Mouse (Mus musculus): ENCODE measurements around the gene Thra. TPM values are rescaled to one million over a fixed set of nuclear protein-coding genes. Genes with fewer than 3 reads are reported as not detected.
A peak's percentile ranks its signal among the peaks of the same experiment; 100 is the strongest.

Gene Thra
- polyA plus RNA-seq, 1 experiment from 2014 or later: 46.8 TPM

GRCm38 (mm10) chr11:98782651-98783235 is 42.3 kb downstream of the Thra start:
- H3K27me3 ChIP-seq (ENCODE audit: insufficient read depth, low read length): no peaks in the 10 kb centered on the region
- H3K4me3 ChIP-seq (ENCODE audit: low read depth, low read length): peak overlapping the region; percentile 28; the same call in 1 of the 2 replicates
- peak overlapping the region; percentile 44 for H3K9ac ChIP-seq
- TF ChIP-seq CTCF (IDR thresholded peaks at IDR 0.05; ENCODE audit: low read depth): no peak
- no peaks in the 10 kb centered on the region for H3K36me3 ChIP-seq (ENCODE audit: insufficient read depth)
- no peak for ATAC-seq (ENCODE audit: insufficient read depth)
- H3K4me2 ChIP-seq: peak overlapping the region; percentile 59
- H3K4me1 ChIP-seq (ENCODE audit: insufficient read depth): peaks cover 45% of the 10 kb centered on the region
- 5% methylated on average over 17 of the region's 17 CpGs for whole genome bisulfite sequencing
- peak; percentile 76 for DNase-seq
- peak overlapping the region; percentile 98 for H3K27ac ChIP-seq (ENCODE audit: low read depth)
- H3K9me3 ChIP-seq (ENCODE audit: low read depth, low read length): no peaks in the 10 kb centered on the region

- DNase-seq (peak; percentile 91), ATAC-seq (ENCODE audit: insufficient read depth) (peak; percentile 53)
- Histone ChIP-seq H3K4me1 (ENCODE audit: insufficient read depth) (peaks cover 45% of the 10 kb centered on the region), H3K27me3 (ENCODE audit: insufficient read depth, low read length) (no peaks in the 10 kb centered on the region), H3K36me3 (ENCODE audit: insufficient read depth) (no peaks in the 10 kb centered on the region), H3K4me3 (ENCODE audit: low read depth, low read length) (peak overlapping the region; percentile 28), H3K4me2 (peak overlapping the region; percentile 59), H3K9me3 (ENCODE audit: low read depth, low read length) (no peaks in the 10 kb centered on the region), H3K9ac (peak overlapping the region; percentile 44), H3K27ac (ENCODE audit: low read depth) (peak overlapping the region; percentile 98)
- TF ChIP-seq CTCF (IDR thresholded peaks at IDR 0.05; ENCODE audit: low read depth): no peak
- WGBS: under 1% methylated on average over 20 of the region's 20 CpGs
These were observed 42.8 kb downstream of the Thra start for GRCm38 (mm10) chr11:98783236-98783696.

GRCm38 (mm10) chr11:98784139-98784538 is 43.7 kb downstream of the Thra start:
- DNase-seq: no peak
- Histone ChIP-seq H3K4me3 (ENCODE audit: low read depth, low read length) (no peak overlapping the region), H3K27me3 (ENCODE audit: insufficient read depth, low read length) (no peaks in the 10 kb centered on the region), H3K27ac (ENCODE audit: low read depth) (peak overlapping the region; percentile 98), H3K36me3 (ENCODE audit: insufficient read depth) (no peaks in the 10 kb centered on the region), H3K4me1 (ENCODE audit: insufficient read depth) (peaks cover 45% of the 10 kb centered on the region), H3K4me2 (no peak overlapping the region), H3K9me3 (ENCODE audit: low read depth, low read length) (no peaks in the 10 kb centered on the region), H3K9ac (no peak overlapping the region)
- TF ChIP-seq CTCF (IDR thresholded peaks at IDR 0.05; ENCODE audit: low read depth): no peak
- 59% methylated on average over 4 of the region's 4 CpGs for WGBS
- no peak for ATAC-seq (ENCODE audit: insufficient read depth)

GRCm38 (mm10) chr11:98785214-98785613 is 44.8 kb downstream of the Thra start:
- no peaks in the 10 kb centered on the region for H3K27me3 ChIP-seq (ENCODE audit: insufficient read depth, low read length)
- peaks cover 50% of the 10 kb centered on the region for H3K4me1 ChIP-seq (ENCODE audit: insufficient read depth)
- TF ChIP-seq CTCF (IDR thresholded peaks at IDR 0.05; ENCODE audit: low read depth): no peak
- ATAC-seq (ENCODE audit: insufficient read depth) (no peak), DNase-seq (no peak)
- WGBS: 59% methylated on average over 10 of the region's 10 CpGs
- H3K9ac ChIP-seq: no peak overlapping the region
- no peak overlapping the region for H3K4me3 ChIP-seq (ENCODE audit: low read depth, low read length)
- peak overlapping the region; percentile 96 for H3K27ac ChIP-seq (ENCODE audit: low read depth)
- H3K36me3 ChIP-seq (ENCODE audit: insufficient read depth): no peaks in the 10 kb centered on the region
- no peaks in the 10 kb centered on the region for H3K9me3 ChIP-seq (ENCODE audit: low read depth, low read length)
- 0 out of 2 replicates have a peak overlapping the region, but pooled peaks have one; percentile 1 for H3K4me2 ChIP-seq

GRCm38 (mm10) chr11:98785772-98786281 is 45.4 kb downstream of the Thra start:
- Histone ChIP-seq H3K4me2 (peak overlapping the region; percentile 58), H3K36me3 (ENCODE audit: insufficient read depth) (no peaks in the 10 kb centered on the region), H3K27me3 (ENCODE audit: insufficient read depth, low read length) (no peaks in the 10 kb centered on the region), H3K4me1 (ENCODE audit: insufficient read depth) (peaks cover 50% of the 10 kb centered on the region), H3K9ac (no peak overlapping the region), H3K9me3 (ENCODE audit: low read depth, low read length) (no peaks in the 10 kb centered on the region), H3K27ac (ENCODE audit: low read depth) (peak overlapping the region; percentile 96), H3K4me3 (ENCODE audit: low read depth, low read length) (peak overlapping the region; percentile 22)
- TF ChIP-seq CTCF (IDR thresholded peaks at IDR 0.05; ENCODE audit: low read depth): peak; percentile 68
- WGBS: 5% methylated on average over 12 of the region's 12 CpGs
- DNase-seq (peak; percentile 91), ATAC-seq (ENCODE audit: insufficient read depth) (no peak)

- Histone ChIP-seq H3K4me1 (ENCODE audit: insufficient read depth) (peaks cover 49% of the 10 kb centered on the region), H3K4me2 (peak overlapping the region; percentile 58), H3K27ac (ENCODE audit: low read depth) (peak overlapping the region; percentile 96), H3K27me3 (ENCODE audit: insufficient read depth, low read length) (no peaks in the 10 kb centered on the region), H3K4me3 (ENCODE audit: low read depth, low read length) (peak overlapping the region; percentile 22), H3K9me3 (ENCODE audit: low read depth, low read length) (no peaks in the 10 kb centered on the region), H3K9ac (no peak overlapping the region), H3K36me3 (ENCODE audit: insufficient read depth) (no peaks in the 10 kb centered on the region)
- WGBS: 1% methylated on average over 15 of the region's 15 CpGs
- DNase-seq: peak; percentile 99
- peak; percentile 71 for ATAC-seq (ENCODE audit: insufficient read depth)
- peak; percentile 90 for TF ChIP-seq CTCF (IDR thresholded peaks at IDR 0.05; ENCODE audit: low read depth)
These were observed 46.1 kb downstream of the Thra start for GRCm38 (mm10) chr11:98786359-98787214.

- Histone ChIP-seq H3K9me3 (ENCODE audit: low read depth, low read length) (no peaks in the 10 kb centered on the region), H3K4me2 (peak overlapping the region; percentile 58), H3K4me3 (ENCODE audit: low read depth, low read length) (no peak overlapping the region), H3K27me3 (ENCODE audit: insufficient read depth, low read length) (no peaks in the 10 kb centered on the region), H3K36me3 (ENCODE audit: insufficient read depth) (no peaks in the 10 kb centered on the region), H3K9ac (no peak overlapping the region), H3K4me1 (ENCODE audit: insufficient read depth) (peaks cover 42% of the 10 kb centered on the region), H3K27ac (ENCODE audit: low read depth) (peak overlapping the region; percentile 96)
- no peak for TF ChIP-seq CTCF (IDR thresholded peaks at IDR 0.05; ENCODE audit: low read depth)
- DNase-seq (no peak), ATAC-seq (ENCODE audit: insufficient read depth) (no peak)
- 26% methylated on average over 7 of the region's 7 CpGs for WGBS
These were observed 46.8 kb downstream of the Thra start for GRCm38 (mm10) chr11:98787229-98787628.

Measured in lung, embryonic 14.5 days (tissue).